Mouse (Mus musculus) midbrain, embryonic 12.5 days (tissue): ENCODE data around the gene Ccdc130. TPM values are rescaled to one million over a fixed set of nuclear protein-coding genes. Genes with fewer than 3 reads are reported as not detected.

ENCODE experiments used
- ATAC-seq: fragments of 200-750 bp; cut with Nextera tagmentation; 2 replicates; pipeline ENCODE4 v1.8.0; 2017; ENCODE audit warnings: low read depth, moderate TSS enrichment, moderate library complexity; ENCODE audit not compliant: low FRiP score
- H3K27ac ChIP-seq: fragments of 300-500 bp; sonication (generic); replicated peaks from 2 replicates; pipeline ENCODE4 v1.5.1; 2016; ENCODE audit warnings: mild to moderate bottlenecking
- H3K27me3 ChIP-seq: fragments of 300-500 bp; sonication (generic); 2 replicates; pipeline ENCODE4 v1.6.1; 2016; ENCODE audit warnings: mild to moderate bottlenecking
- H3K36me3 ChIP-seq: fragments of 300-500 bp; sonication (generic); 2 replicates; pipeline ENCODE4 v1.6.1; 2016
- H3K4me1 ChIP-seq: fragments of 300-500 bp; sonication (generic); 2 replicates; pipeline ENCODE4 v1.6.1; 2016
- H3K4me2 ChIP-seq: fragments of 300-500 bp; sonication (generic); replicated peaks from 2 replicates; pipeline ENCODE4 v1.6.1; 2016; ENCODE audit warnings: mild to moderate bottlenecking, moderate library complexity
- H3K4me3 ChIP-seq: fragments of 300-500 bp; sonication (generic); 2 replicates; pipeline ENCODE4 v1.5.1; 2016; ENCODE audit warnings: mild to moderate bottlenecking
- H3K9ac ChIP-seq: fragments of 300-500 bp; sonication (generic); replicated peaks from 2 replicates; pipeline ENCODE4 v1.6.1; 2016; ENCODE audit warnings: mild to moderate bottlenecking, moderate library complexity
- H3K9me3 ChIP-seq: fragments of 300-500 bp; sonication (generic); 2 replicates; pipeline ENCODE4 v1.6.1; 2016; ENCODE audit warnings: mild to moderate bottlenecking
- WGBS: fragments of 180-500 bp; shearing (Covaris S2); methylation state at CpG from one replicate; pipeline ENCODE4 v1.1.7; 2016; 5-methylcytosine and 5-hydroxymethylcytosine counted together
- polyA plus RNA-seq: library from polyadenylated mRNA; unstranded; fragments of >200 nt; fragmentation: Nextera tagmentation; extraction: Ambion mirVana; gene quantifications from 2 replicates; pipeline ENCODE4 v1.2.1, GENCODE M21; 2016

Gene Ccdc130
- polyA plus RNA-seq, 1 experiment from 2014 or later = 24.3 TPM

- H3K36me3 ChIP-seq = peaks cover 41% of the 10 kb centered on the region
- peaks cover 28% of the 10 kb centered on the region for H3K4me1 ChIP-seq
- H3K27me3 ChIP-seq = no peaks in the 10 kb centered on the region
- H3K4me2 ChIP-seq = peak overlapping the region; percentile 72
- peak overlapping the region; percentile 91 for H3K4me3 ChIP-seq
- no peak for ATAC-seq
- WGBS = 38% methylated on average over 10 of the region's 10 CpGs
- H3K9me3 ChIP-seq = no peaks in the 10 kb centered on the region
- 0 out of 2 replicates have a peak overlapping the region, but pooled peaks have one; percentile 67 for H3K27ac ChIP-seq
- H3K9ac ChIP-seq = peak overlapping the region; percentile 95
Observed at GRCm38 (mm10) chr8:84235746-84236409, 34.3 kb downstream of the Ccdc130 start.

- H3K27me3 ChIP-seq = no peaks in the 10 kb centered on the region
- H3K27ac ChIP-seq = no peak overlapping the region
- H3K9ac ChIP-seq = no peak overlapping the region
- H3K4me2 ChIP-seq = no peak overlapping the region
- H3K4me3 ChIP-seq = no peak overlapping the region
- 76% methylated on average over 2 of the region's 2 CpGs for WGBS
- no peak for ATAC-seq
- no peaks in the 10 kb centered on the region for H3K9me3 ChIP-seq
- H3K36me3 ChIP-seq = peaks cover 69% of the 10 kb centered on the region
- peaks cover 28% of the 10 kb centered on the region for H3K4me1 ChIP-seq
Observed at GRCm38 (mm10) chr8:84233055-84233454, 37.1 kb downstream of the Ccdc130 start.

- 78% methylated on average over 17 of the region's 17 CpGs for WGBS
- H3K9ac ChIP-seq = no peak overlapping the region
- peaks cover 21% of the 10 kb centered on the region for H3K4me1 ChIP-seq
- H3K4me3 ChIP-seq = no peak overlapping the region
- H3K36me3 ChIP-seq = peaks cover 93% of the 10 kb centered on the region
- no peaks in the 10 kb centered on the region for H3K27me3 ChIP-seq
- H3K27ac ChIP-seq = no peak overlapping the region
- no peak for ATAC-seq
- no peaks in the 10 kb centered on the region for H3K9me3 ChIP-seq
- H3K4me2 ChIP-seq = no peak overlapping the region
Observed at GRCm38 (mm10) chr8:84230735-84231134, 39.4 kb downstream of the Ccdc130 start.

- peaks cover 99% of the 10 kb centered on the region for H3K36me3 ChIP-seq
- no peaks in the 10 kb centered on the region for H3K27me3 ChIP-seq
- H3K4me2 ChIP-seq = no peak overlapping the region
- H3K4me1 ChIP-seq = no peaks in the 10 kb centered on the region
- no peak for ATAC-seq
- no peak overlapping the region for H3K9ac ChIP-seq
- WGBS = 79% methylated on average over 21 of the region's 21 CpGs
- no peak overlapping the region for H3K4me3 ChIP-seq
- no peaks in the 10 kb centered on the region for H3K9me3 ChIP-seq
- H3K27ac ChIP-seq = no peak overlapping the region
Observed at GRCm38 (mm10) chr8:84223322-84224029, 46.7 kb downstream of the Ccdc130 start.

GRCm38 (mm10) chr8:84222566-84223165 lies 47.5 kb downstream of the Ccdc130 start:
- H3K4me3 ChIP-seq = no peak overlapping the region
- H3K4me2 ChIP-seq = no peak overlapping the region
- H3K9me3 ChIP-seq = no peaks in the 10 kb centered on the region
- no peaks in the 10 kb centered on the region for H3K4me1 ChIP-seq
- WGBS = 95% methylated on average over 9 of the region's 9 CpGs
- no peak overlapping the region for H3K9ac ChIP-seq
- ATAC-seq = no peak
- H3K27me3 ChIP-seq = no peaks in the 10 kb centered on the region
- peaks cover 99% of the 10 kb centered on the region for H3K36me3 ChIP-seq
- no peak overlapping the region for H3K27ac ChIP-seq

GRCm38 (mm10) chr8:84220105-84220504 lies 50.1 kb downstream of the Ccdc130 start:
- Histone ChIP-seq H3K9ac (no peak overlapping the region), H3K27me3 (no peaks in the 10 kb centered on the region), H3K27ac (no peak overlapping the region), H3K4me1 (no peaks in the 10 kb centered on the region), H3K9me3 (no peaks in the 10 kb centered on the region), H3K36me3 (peaks cover 99% of the 10 kb centered on the region), H3K4me3 (no peak overlapping the region), H3K4me2 (no peak overlapping the region)
- WGBS = 91% methylated on average over 7 of the region's 7 CpGs
- no peak for ATAC-seq

GRCm38 (mm10) chr8:84218143-84218542 lies 52.0 kb downstream of the Ccdc130 start:
- Histone ChIP-seq H3K9ac (no peak overlapping the region), H3K4me1 (no peaks in the 10 kb centered on the region), H3K36me3 (peaks cover 99% of the 10 kb centered on the region), H3K27me3 (no peaks in the 10 kb centered on the region), H3K9me3 (no peaks in the 10 kb centered on the region), H3K4me2 (no peak overlapping the region), H3K27ac (no peak overlapping the region), H3K4me3 (no peak overlapping the region)
- ATAC-seq = no peak
- 93% methylated on average over 5 of the region's 5 CpGs for WGBS

GRCm38 (mm10) chr8:84217206-84217605 lies 53.0 kb downstream of the Ccdc130 start:
- peaks cover 99% of the 10 kb centered on the region for H3K36me3 ChIP-seq

GRCm38 (mm10) chr8:84213277-84213676 lies 56.9 kb downstream of the Ccdc130 start:
- H3K4me2 ChIP-seq = no peak overlapping the region
- 95% methylated on average over 4 of the region's 4 CpGs for WGBS
- no peak for ATAC-seq
- no peaks in the 10 kb centered on the region for H3K27me3 ChIP-seq
- H3K27ac ChIP-seq = no peak overlapping the region
- H3K9me3 ChIP-seq = no peaks in the 10 kb centered on the region
- H3K36me3 ChIP-seq = peaks cover 81% of the 10 kb centered on the region
- no peak overlapping the region for H3K9ac ChIP-seq
- peaks cover 18% of the 10 kb centered on the region for H3K4me1 ChIP-seq
- H3K4me3 ChIP-seq = no peak overlapping the region

More at GRCm38 (mm10) chr8:84217206-84217605, 53.0 kb downstream of the Ccdc130 start:
- Histone ChIP-seq H3K9ac (no peak overlapping the region), H3K27ac (no peak overlapping the region), H3K4me2 (no peak overlapping the region), H3K9me3 (no peaks in the 10 kb centered on the region), H3K4me3 (no peak overlapping the region), H3K27me3 (no peaks in the 10 kb centered on the region), H3K4me1 (no peaks in the 10 kb centered on the region)
- WGBS = 97% methylated on average over 11 of the region's 11 CpGs
- no peak for ATAC-seq

- H3K27me3 ChIP-seq = no peaks in the 10 kb centered on the region
- no peak for ATAC-seq
- 93% methylated on average over 31 of the region's 31 CpGs for WGBS
- H3K27ac ChIP-seq = no peak overlapping the region
- no peaks in the 10 kb centered on the region for H3K9me3 ChIP-seq
- H3K4me1 ChIP-seq = peaks cover 24% of the 10 kb centered on the region
- no peak overlapping the region for H3K4me2 ChIP-seq
- H3K9ac ChIP-seq = no peak overlapping the region
- no peak overlapping the region for H3K4me3 ChIP-seq
- peaks cover 68% of the 10 kb centered on the region for H3K36me3 ChIP-seq
Observed at GRCm38 (mm10) chr8:84211881-84212563, 58.2 kb downstream of the Ccdc130 start.

GRCm38 (mm10) chr8:84211202-84211601 lies 59.0 kb downstream of the Ccdc130 start:
- WGBS = 94% methylated on average over 3 of the region's 3 CpGs
- H3K4me3 ChIP-seq = no peak overlapping the region
- H3K27ac ChIP-seq = no peak overlapping the region
- H3K4me2 ChIP-seq = no peak overlapping the region
- no peaks in the 10 kb centered on the region for H3K9me3 ChIP-seq
- H3K4me1 ChIP-seq = peaks cover 24% of the 10 kb centered on the region
- no peak overlapping the region for H3K9ac ChIP-seq
- H3K27me3 ChIP-seq = no peaks in the 10 kb centered on the region
- no peak for ATAC-seq
- H3K36me3 ChIP-seq = peaks cover 60% of the 10 kb centered on the region
